Mouse (Mus musculus) thymus, adult 2 months (tissue): ENCODE data around the gene Ubtd1. TPM values are rescaled to one million over a fixed set of nuclear protein-coding genes. Genes with fewer than 3 reads are reported as not detected.

ENCODE experiments used
- DNase-seq: peaks from one replicate; pipeline ENCODE4 v3.0.0; 2021
- H3K27ac ChIP-seq: fragments of 200-500 bp; 2 replicates; pipeline ENCODE4 v1.5.1; 2012; ENCODE audit warnings: low read length, control low read depth; ENCODE audit not compliant: control insufficient read depth, insufficient read depth
- H3K27me3 ChIP-seq: fragments of 200-500 bp; 2 replicates; pipeline ENCODE4 v1.6.1; 2012; ENCODE audit warnings: mild to moderate bottlenecking, low read length, moderate library complexity, mixed read lengths; ENCODE audit not compliant: control insufficient read depth, insufficient read depth
- H3K36me3 ChIP-seq: fragments of 200-500 bp; 2 replicates; pipeline ENCODE4 v1.6.1; 2012; ENCODE audit warnings: mild to moderate bottlenecking, low read length, moderate library complexity; ENCODE audit not compliant: control insufficient read depth, insufficient read depth
- H3K4me1 ChIP-seq: fragments of 200-500 bp; replicated peaks from 2 replicates; pipeline ENCODE4 v1.6.1; 2012; ENCODE audit warnings: low read length; ENCODE audit not compliant: control insufficient read depth, insufficient read depth
- H3K4me3 ChIP-seq: fragments of 200-500 bp; 2 replicates; pipeline ENCODE4 v1.5.1; 2012; ENCODE audit warnings: mild to moderate bottlenecking, low read length, control low read depth, moderate library complexity; ENCODE audit not compliant: control insufficient read depth, insufficient read depth
- CTCF ChIP-seq: fragments of 200-500 bp; IDR thresholded peaks from 2 replicates; pipeline ENCODE4 v1.5.1; 2012; ENCODE audit warnings: mild to moderate bottlenecking, control low read depth, low read length, moderate library complexity, borderline replicate concordance; ENCODE audit not compliant: control insufficient read depth, poor library complexity, insufficient read depth; ENCODE audit errors: extremely low read depth
- POLR2A ChIP-seq: fragments of 200-500 bp; IDR thresholded peaks from 2 replicates; pipeline ENCODE4 v1.6.1; 2012; ENCODE audit warnings: mild to moderate bottlenecking, low read length, control low read depth, moderate library complexity; ENCODE audit not compliant: control insufficient read depth, poor library complexity, insufficient read depth; ENCODE audit errors: extremely low read depth
- WGBS: fragments of 180-500 bp; shearing (Covaris S2); methylation state at CpG from one replicate; pipeline ENCODE4 v1.1.7; 2018; 5-methylcytosine and 5-hydroxymethylcytosine counted together
- polyA plus RNA-seq: library from polyadenylated mRNA; depleted of rRNA; stranded (reverse); fragments of >200 nt; gene quantifications from 2 replicates; pipeline ENCODE4 v1.2.3, GENCODE M21; 2012

The Ubtd1 gene
- polyA plus RNA-seq, 1 experiment: 36.9 TPM

DNA sequence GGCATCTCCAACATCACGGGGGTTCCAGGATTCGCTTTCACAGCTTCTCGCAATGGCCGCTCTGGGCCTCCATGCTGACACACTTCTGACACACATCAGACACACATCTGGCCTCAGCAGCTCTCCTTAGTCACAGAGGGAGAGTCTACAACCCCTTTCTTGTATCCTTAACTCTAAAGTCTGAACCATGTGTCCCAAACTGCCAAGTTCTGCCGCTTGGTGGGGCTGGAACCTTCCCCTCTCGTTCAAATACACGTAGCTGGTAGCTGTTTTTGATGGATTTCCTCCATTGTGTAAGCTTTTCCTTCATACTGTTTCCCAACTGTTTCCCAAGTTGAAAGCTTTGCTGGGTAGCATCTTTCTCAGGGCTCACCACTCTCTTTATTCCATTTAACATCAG, 89.7 kb downstream of the Ubtd1 start:
- Histone ChIP-seq H3K36me3 (no peaks in the 10 kb centered on the region), H3K4me1 (no peaks in the 10 kb centered on the region), H3K27ac (no peak overlapping the region), H3K4me3 (no peak overlapping the region), H3K27me3 (no peaks in the 10 kb centered on the region)
- TF ChIP-seq POLR2A (no peak), CTCF (no peak)
- 88% methylated on average over 7 of the region's 7 CpGs for WGBS
- DNase-seq: no peak

DNA sequence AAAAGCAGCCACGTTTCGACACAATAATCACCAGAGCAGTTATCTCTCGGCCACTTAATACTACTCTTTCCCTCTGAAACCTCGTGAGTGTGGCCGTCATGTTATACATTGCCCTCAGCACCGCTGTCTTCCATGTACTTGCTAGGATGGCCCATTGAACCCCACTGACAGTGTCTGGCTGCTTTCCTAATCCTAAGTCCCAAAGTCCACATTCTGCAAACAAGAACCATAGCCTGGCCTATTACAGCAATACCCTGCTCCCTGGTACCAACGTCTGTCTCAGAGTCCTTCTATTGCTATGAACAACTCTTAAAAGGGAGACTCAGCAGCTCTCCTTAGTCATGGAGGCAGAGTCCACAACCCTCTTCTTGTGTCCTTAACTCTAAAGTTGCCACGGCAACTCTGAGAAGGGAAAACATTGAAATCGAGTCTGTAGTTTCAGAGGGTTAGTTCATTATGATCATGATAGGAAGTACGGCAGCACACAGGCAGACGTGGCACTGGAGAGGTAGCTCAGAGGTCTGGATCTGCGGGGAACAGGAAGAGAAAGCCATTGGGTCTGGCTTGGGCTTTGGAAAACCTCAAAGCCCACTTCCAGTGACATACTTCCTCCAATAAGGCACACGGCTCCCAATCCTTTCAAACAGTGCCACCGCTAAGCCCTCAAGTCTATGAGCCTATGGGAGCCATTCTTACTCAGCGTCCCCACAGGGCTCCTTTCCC, 90.5 kb downstream of the Ubtd1 start:
- no peaks in the 10 kb centered on the region for H3K27me3 ChIP-seq
- no peak overlapping the region for H3K4me3 ChIP-seq
- no peaks in the 10 kb centered on the region for H3K4me1 ChIP-seq
- H3K36me3 ChIP-seq: no peaks in the 10 kb centered on the region
- no peak for DNase-seq
- WGBS: 86% methylated on average over 15 of the region's 15 CpGs
- no peak for TF ChIP-seq POLR2A
- TF ChIP-seq CTCF: no peak
- H3K27ac ChIP-seq: no peak overlapping the region

DNA sequence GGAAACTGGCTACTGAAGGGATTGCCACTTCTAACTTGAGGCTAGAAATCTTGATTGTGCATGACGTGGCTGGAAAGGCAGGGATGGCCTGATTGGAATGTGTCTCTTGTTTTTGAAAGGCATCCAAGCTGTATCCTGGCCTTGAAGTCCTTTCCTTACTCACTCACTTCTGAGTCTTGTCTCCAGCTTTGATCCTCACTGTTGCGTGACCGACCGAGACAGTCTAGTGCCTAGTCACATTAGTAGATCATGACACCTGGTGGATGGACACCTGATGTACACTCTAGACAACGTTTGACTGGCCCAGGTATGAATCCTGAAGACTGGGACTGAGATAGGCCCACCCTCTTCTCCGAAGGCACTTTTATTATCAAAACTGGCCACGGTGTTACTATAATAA, 91.2 kb downstream of the Ubtd1 start:
- H3K4me1 ChIP-seq: no peaks in the 10 kb centered on the region
- no peaks in the 10 kb centered on the region for H3K27me3 ChIP-seq
- DNase-seq: no peak
- H3K27ac ChIP-seq: no peak overlapping the region
- no peak for TF ChIP-seq POLR2A
- no peak for TF ChIP-seq CTCF
- no peak overlapping the region for H3K4me3 ChIP-seq
- 83% methylated on average over 7 of the region's 7 CpGs for WGBS
- no peaks in the 10 kb centered on the region for H3K36me3 ChIP-seq

DNA sequence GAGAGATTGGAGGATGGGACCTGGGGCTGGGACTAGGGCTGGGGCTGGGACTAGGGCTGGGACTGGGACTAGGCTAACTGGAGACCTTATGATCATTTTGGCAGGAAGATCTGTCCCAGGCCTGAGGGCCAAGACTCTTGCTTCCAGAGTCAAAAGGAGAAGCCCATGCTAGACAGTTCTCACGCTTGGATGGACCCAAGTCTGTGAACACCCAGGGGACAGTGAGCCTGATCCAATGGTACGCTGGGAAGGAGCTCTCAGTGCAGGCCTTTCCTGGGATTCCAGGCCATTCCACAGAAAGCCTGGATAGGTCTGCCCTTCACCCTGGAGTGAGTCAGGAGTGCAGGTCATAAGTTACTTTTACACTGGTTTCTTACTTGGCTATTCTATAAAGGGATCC, 93.5 kb downstream of the Ubtd1 start:
- TF ChIP-seq CTCF: no peak
- TF ChIP-seq POLR2A: no peak
- Histone ChIP-seq H3K36me3 (no peaks in the 10 kb centered on the region), H3K4me1 (no peaks in the 10 kb centered on the region), H3K27me3 (no peaks in the 10 kb centered on the region), H3K27ac (no peak overlapping the region), H3K4me3 (no peak overlapping the region)
- no peak for DNase-seq
- WGBS: 96% methylated on average over 2 of the region's 2 CpGs

DNA sequence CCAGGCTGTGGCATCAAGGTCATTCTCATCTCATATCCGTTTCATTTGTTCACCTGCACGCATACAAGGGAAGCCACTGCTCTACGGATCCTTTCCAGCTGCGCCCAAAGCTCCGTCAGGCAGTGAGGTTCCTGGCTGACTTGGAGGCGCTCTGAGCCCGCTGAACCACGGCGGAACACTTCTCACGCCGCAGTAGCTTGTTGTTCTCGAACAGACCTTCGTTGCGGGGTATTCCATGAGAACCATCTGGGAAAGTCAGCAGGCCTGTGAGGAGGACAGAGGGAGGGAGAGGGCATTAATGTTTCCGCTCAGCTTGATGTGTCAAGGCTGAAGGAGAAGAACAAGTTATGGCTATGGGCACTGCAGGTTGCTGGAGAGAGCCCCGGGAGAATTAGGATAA, 94.4 kb downstream of the Ubtd1 start:
- H3K36me3 ChIP-seq: no peaks in the 10 kb centered on the region
- WGBS: 96% methylated on average over 16 of the region's 16 CpGs
- H3K27me3 ChIP-seq: no peaks in the 10 kb centered on the region
- H3K27ac ChIP-seq: no peak overlapping the region
- TF ChIP-seq POLR2A (no peak), CTCF (no peak)
- H3K4me1 ChIP-seq: no peaks in the 10 kb centered on the region
- no peak for DNase-seq
- no peak overlapping the region for H3K4me3 ChIP-seq

DNA sequence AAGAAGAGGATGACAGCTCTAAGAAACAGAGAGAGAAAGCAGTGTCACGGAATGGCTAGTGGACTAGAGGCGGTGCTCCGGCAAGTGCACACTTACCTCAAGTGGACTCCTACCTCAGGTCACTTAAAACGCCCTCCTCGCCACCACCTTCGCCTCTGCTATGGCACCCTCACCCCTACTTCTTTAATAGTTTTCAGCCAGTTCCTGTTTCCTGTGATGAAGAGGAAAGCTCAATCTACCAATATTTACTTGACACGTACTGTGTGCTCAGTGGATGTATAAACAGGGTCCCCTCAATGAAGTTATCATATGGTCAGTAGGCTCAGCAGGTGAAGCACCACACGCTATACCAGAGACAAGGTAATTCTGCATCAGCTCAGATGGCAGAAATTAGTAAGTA, 97.0 kb downstream of the Ubtd1 start:
- DNase-seq: no peak
- Histone ChIP-seq H3K27ac (no peak overlapping the region), H3K36me3 (no peaks in the 10 kb centered on the region), H3K4me3 (no peak overlapping the region), H3K4me1 (no peaks in the 10 kb centered on the region), H3K27me3 (no peaks in the 10 kb centered on the region)
- WGBS: 95% methylated on average over 8 of the region's 8 CpGs
- TF ChIP-seq CTCF: no peak
- TF ChIP-seq POLR2A: no peak

GRCm38 (mm10) chr19:42079006-42079405, 97.4 kb downstream of the Ubtd1 start:
- no peak overlapping the region for H3K4me3 ChIP-seq
- no peak for DNase-seq
- H3K36me3 ChIP-seq: no peaks in the 10 kb centered on the region
- 97% methylated on average over 12 of the region's 12 CpGs for WGBS
- no peaks in the 10 kb centered on the region for H3K4me1 ChIP-seq
- H3K27me3 ChIP-seq: no peaks in the 10 kb centered on the region
- TF ChIP-seq POLR2A: no peak
- no peak for TF ChIP-seq CTCF
- H3K27ac ChIP-seq: no peak overlapping the region
